Mouse (Mus musculus): ENCODE results near the gene Ripk3. TPM values are rescaled to one million over a fixed set of nuclear protein-coding genes. Genes with fewer than 3 reads are reported as not detected.

Ripk3 gene
- polyA plus RNA-seq, 1 experiment: 38.8 TPM

- H3K36me3 ChIP-seq (ENCODE audit: control insufficient read depth, insufficient read depth, low read length): no peaks in the 10 kb centered on the region
- H3K4me1 ChIP-seq (ENCODE audit: control insufficient read depth, insufficient read depth, insufficient read length): no peaks in the 10 kb centered on the region; the same call in 1 of the 2 replicates
- H3K27ac ChIP-seq (ENCODE audit: insufficient read depth, low read length): peak within 1 kb of the TSS; percentile 18; the same call in 1 of the 2 replicates
- no peak for TF ChIP-seq CTCF (IDR thresholded peaks at IDR 0.05; ENCODE audit: extremely low read depth, insufficient read depth, insufficient read length, insufficient replicate concordance)
- no peak for TF ChIP-seq POLR2A (IDR thresholded peaks at IDR 0.05; ENCODE audit: low read depth, low read length)
- WGBS: under 1% methylated on average over 30 of the region's 46 CpGs
- no peak for DNase-seq (ENCODE audit: low read depth in 1 of 2, low spot score in 2 of 2)
- H3K27me3 ChIP-seq (ENCODE audit: control insufficient read depth, insufficient read depth, low read length): peaks cover 37% of the 10 kb centered on the region
- peak within 1 kb of the TSS; percentile 31; the same call in 1 of the 2 replicates for H3K4me3 ChIP-seq (ENCODE audit: extremely low read depth, insufficient read depth, insufficient read length)
Measured at GRCm38 (mm10) chr14:55822991-55823762, 34.5 kb upstream of the Ripk3 start, which contains the start of gene Nfatc4. TSS of gene Nfatc4 (plus strand) at chr14:55823144.

GRCm38 (mm10) chr14:55822435-55822990, 33.8 kb upstream of the Ripk3 start:
- Histone ChIP-seq H3K4me1 (ENCODE audit: control insufficient read depth, insufficient read depth, insufficient read length) (no peaks in the 10 kb centered on the region; the same call in 1 of the 2 replicates), H3K27me3 (ENCODE audit: control insufficient read depth, insufficient read depth, low read length) (peaks cover 37% of the 10 kb centered on the region), H3K4me3 (ENCODE audit: extremely low read depth, insufficient read depth, insufficient read length) (no peak overlapping the region), H3K36me3 (ENCODE audit: control insufficient read depth, insufficient read depth, low read length) (no peaks in the 10 kb centered on the region), H3K27ac (ENCODE audit: insufficient read depth, low read length) (no peak overlapping the region)
- TF ChIP-seq POLR2A (IDR thresholded peaks at IDR 0.05; ENCODE audit: low read depth, low read length) (no peak), CTCF (IDR thresholded peaks at IDR 0.05; ENCODE audit: extremely low read depth, insufficient read depth, insufficient read length, insufficient replicate concordance) (peak; percentile 77; the same call in 1 of the 2 replicates)
- WGBS: 2% methylated on average over 13 of the region's 13 CpGs
- peak; percentile 63 to 70 for DNase-seq (ENCODE audit: low read depth in 1 of 2, low spot score in 2 of 2)

- Histone ChIP-seq H3K27me3 (ENCODE audit: control insufficient read depth, insufficient read depth, low read length) (peaks cover 25% of the 10 kb centered on the region), H3K4me1 (ENCODE audit: control insufficient read depth, insufficient read depth, insufficient read length) (no peaks in the 10 kb centered on the region; the same call in 1 of the 2 replicates), H3K36me3 (ENCODE audit: control insufficient read depth, insufficient read depth, low read length) (no peaks in the 10 kb centered on the region), H3K27ac (ENCODE audit: insufficient read depth, low read length) (no peak overlapping the region), H3K4me3 (ENCODE audit: extremely low read depth, insufficient read depth, insufficient read length) (no peak overlapping the region)
- TF ChIP-seq POLR2A (IDR thresholded peaks at IDR 0.05; ENCODE audit: low read depth, low read length) (no peak), CTCF (IDR thresholded peaks at IDR 0.05; ENCODE audit: extremely low read depth, insufficient read depth, insufficient read length, insufficient replicate concordance) (no peak)
- DNase-seq (ENCODE audit: low read depth in 1 of 2, low spot score in 2 of 2): no peak
- 85% methylated on average over 9 of the region's 9 CpGs for WGBS
Measured at GRCm38 (mm10) chr14:55820576-55820975, 31.9 kb upstream of the Ripk3 start.

- WGBS: 87% methylated on average over 7 of the region's 7 CpGs
- Histone ChIP-seq H3K27me3 (ENCODE audit: control insufficient read depth, insufficient read depth, low read length) (peaks cover 21% of the 10 kb centered on the region), H3K27ac (ENCODE audit: insufficient read depth, low read length) (no peak overlapping the region), H3K4me3 (ENCODE audit: extremely low read depth, insufficient read depth, insufficient read length) (no peak overlapping the region), H3K36me3 (ENCODE audit: control insufficient read depth, insufficient read depth, low read length) (no peaks in the 10 kb centered on the region), H3K4me1 (ENCODE audit: control insufficient read depth, insufficient read depth, insufficient read length) (no peaks in the 10 kb centered on the region)
- TF ChIP-seq POLR2A (IDR thresholded peaks at IDR 0.05; ENCODE audit: low read depth, low read length) (no peak), CTCF (IDR thresholded peaks at IDR 0.05; ENCODE audit: extremely low read depth, insufficient read depth, insufficient read length, insufficient replicate concordance) (no peak)
- no peak for DNase-seq (ENCODE audit: low read depth in 1 of 2, low spot score in 2 of 2)
Measured at GRCm38 (mm10) chr14:55819845-55820405, 31.3 kb upstream of the Ripk3 start.

- Histone ChIP-seq H3K27me3 (ENCODE audit: control insufficient read depth, insufficient read depth, low read length) (peaks cover 2% of the 10 kb centered on the region; the same call in 1 of the 2 replicates), H3K4me3 (ENCODE audit: extremely low read depth, insufficient read depth, insufficient read length) (no peak overlapping the region; the same call in 1 of the 2 replicates), H3K4me1 (ENCODE audit: control insufficient read depth, insufficient read depth, insufficient read length) (no peaks in the 10 kb centered on the region), H3K27ac (ENCODE audit: insufficient read depth, low read length) (no peak overlapping the region), H3K36me3 (ENCODE audit: control insufficient read depth, insufficient read depth, low read length) (no peaks in the 10 kb centered on the region)
- WGBS: 33% methylated on average over 17 of the region's 17 CpGs
- TF ChIP-seq CTCF (IDR thresholded peaks at IDR 0.05; ENCODE audit: extremely low read depth, insufficient read depth, insufficient read length, insufficient replicate concordance): no peak
- no peak for TF ChIP-seq POLR2A (IDR thresholded peaks at IDR 0.05; ENCODE audit: low read depth, low read length)
- DNase-seq (ENCODE audit: low read depth in 1 of 2, low spot score in 2 of 2): no peak
Measured at GRCm38 (mm10) chr14:55815310-55815751, 26.7 kb upstream of the Ripk3 start.

GRCm38 (mm10) chr14:55814885-55815284, 26.2 kb upstream of the Ripk3 start:
- no peaks in the 10 kb centered on the region for H3K36me3 ChIP-seq (ENCODE audit: control insufficient read depth, insufficient read depth, low read length)
- no peak overlapping the region for H3K27ac ChIP-seq (ENCODE audit: insufficient read depth, low read length)
- H3K4me1 ChIP-seq (ENCODE audit: control insufficient read depth, insufficient read depth, insufficient read length): no peaks in the 10 kb centered on the region
- TF ChIP-seq CTCF (IDR thresholded peaks at IDR 0.05; ENCODE audit: extremely low read depth, insufficient read depth, insufficient read length, insufficient replicate concordance) (no peak), POLR2A (IDR thresholded peaks at IDR 0.05; ENCODE audit: low read depth, low read length) (no peak)
- DNase-seq (ENCODE audit: low read depth in 1 of 2, low spot score in 2 of 2): peak in 1 of 2 experiments; percentile 34
- H3K4me3 ChIP-seq (ENCODE audit: extremely low read depth, insufficient read depth, insufficient read length): peak overlapping the region; percentile 16; the same call in 1 of the 2 replicates
- 27% methylated on average over 16 of the region's 16 CpGs for WGBS
- peaks cover 2% of the 10 kb centered on the region; the same call in 1 of the 2 replicates for H3K27me3 ChIP-seq (ENCODE audit: control insufficient read depth, insufficient read depth, low read length)

All from spleen, adult 2 months (tissue).